In genomic region chr6:28836600-28836999, GRCm38 (mm10) we compare ENCODE assay signal across 16 mouse cellular contexts. TPM values are rescaled to one million over a fixed set of nuclear protein-coding genes. Genes with fewer than 3 reads are reported as not detected.
DNase-seq lines count a peak whose midpoint lies in the region; ATAC-seq and TF ChIP-seq lines count a peak whose summit lies in the region.
"Had no signal": no experiment of that assay in that cellular context is flagged by ENCODE, and none has a peak within 500 bp of the region (broad histone marks: within the 10 kb centered on the region; RNA-seq: fewer than 3 reads in every experiment).

No protein-coding gene starts in this region.

- H3K9ac ChIP-seq in midbrain, postnatal 0 days (replicated peaks; ENCODE audit: low read length, poor library complexity, severe bottlenecking), result no peak overlapping the region
- H3K9ac ChIP-seq: liver, embryonic 13.5 days; midbrain, embryonic 15.5 days had no signal

- DNase-seq in kidney, adult 2 months, result no peak
- no peak for DNase-seq in kidney, postnatal 4 days
- no peak for DNase-seq in midbrain, postnatal 0 days (ENCODE audit: low spot score)
- no peak for DNase-seq in midbrain, embryonic 10.5 days (ENCODE audit: low spot score)
- peak; percentile 19 for DNase-seq in ZHBTc4 (ENCODE audit: low read depth, low spot score)
- no peak for DNase-seq in ovary, postnatal 14 days (ENCODE audit: low spot score)
- DNase-seq in natural killer cell, adult 2 months (ENCODE audit: low spot score in 2 of 2), result no peak
- DNase-seq: adrenal gland, adult 8-10 months; cerebellum, adult 9-11 months; kidney, postnatal 14 days; liver, embryonic 13.5 days; lung, postnatal 4 days had no signal

- no peaks in the 10 kb centered on the region; the same call in 1 of the 2 replicates for H3K27me3 ChIP-seq in kidney, adult 2 months (replicated peaks; ENCODE audit: control insufficient read depth, insufficient read depth, low read length)
- H3K27me3 ChIP-seq in midbrain, postnatal 0 days (ENCODE audit: insufficient read depth, low read length), result no peaks in the 10 kb centered on the region
- peaks cover 35% of the 10 kb centered on the region for H3K27me3 ChIP-seq in midbrain, embryonic 10.5 days (ENCODE audit: low read depth, poor library complexity, severe bottlenecking)
- H3K27me3 ChIP-seq: midbrain, embryonic 15.5 days had no signal

- H3K4me2 ChIP-seq in midbrain, postnatal 0 days (ENCODE audit: low read depth, low read length, poor library complexity, severe bottlenecking), result no peak overlapping the region
- H3K4me2 ChIP-seq: liver, embryonic 13.5 days; midbrain, embryonic 15.5 days had no signal

- no peak for TF ChIP-seq POLR2A in kidney, adult 2 months (IDR thresholded peaks at IDR 0.05; ENCODE audit: low read depth, low read length)

- H3K9me3 ChIP-seq in midbrain, postnatal 0 days (ENCODE audit: low read length), result no peaks in the 10 kb centered on the region
- no peaks in the 10 kb centered on the region for H3K9me3 ChIP-seq in midbrain, embryonic 10.5 days (replicated peaks)
- H3K9me3 ChIP-seq: liver, embryonic 13.5 days; midbrain, embryonic 15.5 days had no signal

- 0 out of 2 replicates have a peak, but pooled peaks have one; percentile 6 for TF ChIP-seq CTCF in kidney, adult 2 months (conservative IDR thresholded peaks at IDR 0.05; ENCODE audit: insufficient read depth, insufficient read length, low read depth, low read length)
- TF ChIP-seq CTCF in midbrain, postnatal 0 days (IDR thresholded peaks at IDR 0.05), result peak; percentile 79

- no peak overlapping the region for H3K27ac ChIP-seq in kidney, adult 2 months (ENCODE audit: insufficient read depth, low read depth, low read length)
- no peak overlapping the region for H3K27ac ChIP-seq in midbrain, postnatal 0 days (ENCODE audit: low read depth, low read length)
- H3K27ac ChIP-seq in midbrain, embryonic 10.5 days (replicated peaks), result no peak overlapping the region
- H3K27ac ChIP-seq: liver, embryonic 13.5 days; midbrain, embryonic 15.5 days had no signal

- no peaks in the 10 kb centered on the region for H3K36me3 ChIP-seq in kidney, adult 2 months (ENCODE audit: control insufficient read depth, insufficient read depth, low read length)
- H3K36me3 ChIP-seq in midbrain, postnatal 0 days (ENCODE audit: insufficient read depth, low read length), result no peaks in the 10 kb centered on the region
- H3K36me3 ChIP-seq in midbrain, embryonic 10.5 days, result no peaks in the 10 kb centered on the region
- H3K36me3 ChIP-seq: liver, embryonic 13.5 days; midbrain, embryonic 15.5 days had no signal

- no peak for ATAC-seq in midbrain, postnatal 0 days (ENCODE audit: low FRiP score)
- ATAC-seq: forebrain, embryonic 16.5 days; inflammation-experienced regulatory T-cells, adult 6 months; midbrain, embryonic 15.5 days had no signal

- H3K4me3 ChIP-seq in kidney, adult 2 months (ENCODE audit: insufficient read depth, low read depth, low read length), result no peak overlapping the region
- H3K4me3 ChIP-seq in midbrain, postnatal 0 days (ENCODE audit: low read depth, low read length), result no peak overlapping the region
- H3K4me3 ChIP-seq in midbrain, embryonic 10.5 days, result no peak overlapping the region
- H3K4me3 ChIP-seq: liver, embryonic 13.5 days; midbrain, embryonic 15.5 days had no signal

- no peaks in the 10 kb centered on the region; the same call in 1 of the 2 replicates for H3K4me1 ChIP-seq in kidney, adult 2 months (ENCODE audit: control insufficient read depth, insufficient read depth, low read length)
- 0 out of 2 replicates have a peak, but pooled peaks cover 3% of the 10 kb centered on the region for H3K4me1 ChIP-seq in midbrain, postnatal 0 days (ENCODE audit: insufficient read depth, low read length)
- peaks cover 29% of the 10 kb centered on the region for H3K4me1 ChIP-seq in midbrain, embryonic 10.5 days

RNA-seq across cellular contexts. Expression of gene Lrrc4, which starts 5.1 kb away (rescaled TPM):
- polyA plus RNA-seq in kidney, adult 2 months (2012; rRNA removed), result 0.54 and 0.56 TPM in 2 replicates
- total RNA-seq in midbrain, postnatal 0 days (2014; rRNA removed), result 45.0 and 61.2 TPM in 2 replicates
- polyA plus RNA-seq in midbrain, postnatal 0 days (2015; fragmentation: Nextera tagmentation; extraction: Ambion mirVana), result 5.8 and 5.9 TPM in 2 replicates
- 1.5 and 2.3 TPM in 2 replicates for polyA plus RNA-seq in midbrain, embryonic 10.5 days (2016; fragmentation: Nextera tagmentation; extraction: Ambion mirVana)
- total RNA-seq: hematopoietic stem cell, adult 5-6 weeks had no signal
